Mouse (Mus musculus) embryonic facial prominence, embryonic 13.5 days (tissue): ENCODE measurements around the gene Tubg2. TPM values are rescaled to one million over a fixed set of nuclear protein-coding genes. Genes with fewer than 3 reads are reported as not detected.
"Not testable (repeated sequence)": the region's sequence is repeated elsewhere in the genome, so short reads cannot be mapped to it uniquely, and the experiment has no call there.

ENCODE experiments used
- ATAC-seq: fragments of 200-750 bp; cut with Nextera tagmentation; 2 replicates; pipeline ENCODE4 v1.8.0; 2017; ENCODE audit warnings: low read depth; ENCODE audit not compliant: insufficient number of reproducible peaks, insufficient read depth, low FRiP score, low TSS enrichment
- H3K27ac ChIP-seq: fragments of 300-500 bp; sonication (generic); 2 replicates; pipeline ENCODE4 v1.5.1; 2015; ENCODE audit warnings: moderate library complexity, mild to moderate bottlenecking, inconsistent platforms
- H3K27me3 ChIP-seq: fragments of 300-500 bp; sonication (generic); 2 replicates; pipeline ENCODE4 v1.6.1; 2015; ENCODE audit warnings: mild to moderate bottlenecking, inconsistent platforms
- H3K36me3 ChIP-seq: fragments of 300-500 bp; sonication (generic); 2 replicates; pipeline ENCODE4 v1.6.1; 2015; ENCODE audit warnings: mild to moderate bottlenecking, inconsistent platforms
- H3K4me1 ChIP-seq: fragments of 300-500 bp; sonication (generic); 2 replicates; pipeline ENCODE4 v1.6.1; 2015; ENCODE audit warnings: inconsistent platforms
- H3K4me2 ChIP-seq: fragments of 300-500 bp; sonication (generic); 2 replicates; pipeline ENCODE4 v1.6.1; 2015; ENCODE audit warnings: moderate library complexity, mild to moderate bottlenecking, inconsistent platforms
- H3K4me3 ChIP-seq: fragments of 300-500 bp; sonication (generic); 2 replicates; pipeline ENCODE4 v1.5.1; 2015; ENCODE audit warnings: mild to moderate bottlenecking, inconsistent platforms
- H3K9ac ChIP-seq: fragments of 300-500 bp; sonication (generic); 2 replicates; pipeline ENCODE4 v1.6.1; 2015; ENCODE audit warnings: mild to moderate bottlenecking, inconsistent platforms
- H3K9me3 ChIP-seq: fragments of 300-500 bp; sonication (generic); 2 replicates; pipeline ENCODE4 v1.6.1; 2016; ENCODE audit warnings: inconsistent platforms
- WGBS: fragments of 180-500 bp; shearing (Covaris S2); methylation state at CpG from one replicate; pipeline ENCODE4 v1.1.7; 2015; ENCODE audit warnings: mixed read lengths; 5-methylcytosine and 5-hydroxymethylcytosine counted together
- polyA plus RNA-seq: library from polyadenylated mRNA; unstranded; fragments of >200 nt; fragmentation: Nextera tagmentation; extraction: Ambion mirVana; gene quantifications from 2 replicates; pipeline ENCODE4 v1.2.1, GENCODE M21; 2015

Tubg2 gene
- polyA plus RNA-seq, 1 experiment from 2014 or later, result 12.6 TPM

GRCm38 (mm10) chr11:101125008-101125407, 30.7 kb upstream of the Tubg2 start:
- WGBS, result 94% methylated on average over 9 of the region's 9 CpGs
- ATAC-seq, H3K27ac ChIP-seq, H3K4me3 ChIP-seq, H3K9me3 ChIP-seq, H3K27me3 ChIP-seq, H3K9ac ChIP-seq, H3K4me2 ChIP-seq: not testable (repeated sequence)
- peaks cover 12% of the 10 kb centered on the region for H3K4me1 ChIP-seq
- H3K36me3 ChIP-seq, result peaks cover 43% of the 10 kb centered on the region

GRCm38 (mm10) chr11:101127075-101127474, 28.6 kb upstream of the Tubg2 start:
- Histone ChIP-seq H3K36me3 (peaks cover 43% of the 10 kb centered on the region), H3K4me2 (no peak overlapping the region), H3K4me1 (no peaks in the 10 kb centered on the region), H3K27ac (no peak overlapping the region), H3K27me3 (no peaks in the 10 kb centered on the region), H3K4me3 (no peak overlapping the region), H3K9ac (no peak overlapping the region), H3K9me3 (peaks cover 9% of the 10 kb centered on the region; the same call in 1 of the 2 replicates)
- WGBS, result 100% methylated on average over 1 of the region's 1 CpGs
- ATAC-seq, result no peak

GRCm38 (mm10) chr11:101128996-101129577, 26.6 kb upstream of the Tubg2 start:
- WGBS, result 86% methylated on average over 11 of the region's 11 CpGs

GRCm38 (mm10) chr11:101130056-101130756, 25.5 kb upstream of the Tubg2 start:
- Histone ChIP-seq H3K27me3 (no peaks in the 10 kb centered on the region), H3K27ac (no peak overlapping the region), H3K9ac (no peak overlapping the region), H3K4me1 (no peaks in the 10 kb centered on the region), H3K4me2 (no peak overlapping the region), H3K9me3 (peaks cover 9% of the 10 kb centered on the region; the same call in 1 of the 2 replicates), H3K36me3 (peaks cover 18% of the 10 kb centered on the region), H3K4me3 (no peak overlapping the region)
- no peak for ATAC-seq
- 48% methylated on average over 18 of the region's 18 CpGs for WGBS

More at GRCm38 (mm10) chr11:101128996-101129577, 26.6 kb upstream of the Tubg2 start:
- Histone ChIP-seq H3K4me3 (no peak overlapping the region), H3K36me3 (peaks cover 24% of the 10 kb centered on the region), H3K4me1 (no peaks in the 10 kb centered on the region), H3K27ac (no peak overlapping the region), H3K9ac (no peak overlapping the region), H3K9me3 (peaks cover 9% of the 10 kb centered on the region; the same call in 1 of the 2 replicates), H3K27me3 (no peaks in the 10 kb centered on the region), H3K4me2 (no peak overlapping the region)
- ATAC-seq, result no peak

GRCm38 (mm10) chr11:101131187-101131586, 24.5 kb upstream of the Tubg2 start:
- H3K9ac ChIP-seq, result no peak overlapping the region
- no peak for ATAC-seq
- H3K27ac ChIP-seq, result no peak overlapping the region
- H3K9me3 ChIP-seq, result peaks cover 9% of the 10 kb centered on the region; the same call in 1 of the 2 replicates
- no peak overlapping the region for H3K4me2 ChIP-seq
- WGBS, result 89% methylated on average over 2 of the region's 2 CpGs
- no peaks in the 10 kb centered on the region for H3K4me1 ChIP-seq
- peaks cover 8% of the 10 kb centered on the region for H3K36me3 ChIP-seq
- H3K27me3 ChIP-seq, result no peaks in the 10 kb centered on the region
- no peak overlapping the region for H3K4me3 ChIP-seq

- ATAC-seq, result no peak
- Histone ChIP-seq H3K4me2 (no peak overlapping the region), H3K4me1 (no peaks in the 10 kb centered on the region), H3K27ac (no peak overlapping the region), H3K9me3 (peaks cover 7% of the 10 kb centered on the region; the same call in 1 of the 2 replicates), H3K9ac (no peak overlapping the region), H3K27me3 (no peaks in the 10 kb centered on the region), H3K4me3 (no peak overlapping the region), H3K36me3 (peaks cover 3% of the 10 kb centered on the region)
- 84% methylated on average over 6 of the region's 6 CpGs for WGBS
Observed at GRCm38 (mm10) chr11:101131701-101132100, 24.0 kb upstream of the Tubg2 start.

GRCm38 (mm10) chr11:101133037-101133436, 22.7 kb upstream of the Tubg2 start:
- 75% methylated on average over 12 of the region's 12 CpGs for WGBS
- no peaks in the 10 kb centered on the region for H3K4me1 ChIP-seq
- no peaks in the 10 kb centered on the region for H3K36me3 ChIP-seq
- peaks cover 3% of the 10 kb centered on the region; the same call in 1 of the 2 replicates for H3K9me3 ChIP-seq
- H3K27ac ChIP-seq, result no peak overlapping the region
- H3K4me2 ChIP-seq, result no peak overlapping the region
- no peak overlapping the region for H3K4me3 ChIP-seq
- no peak overlapping the region for H3K9ac ChIP-seq
- no peaks in the 10 kb centered on the region for H3K27me3 ChIP-seq
- no peak for ATAC-seq

GRCm38 (mm10) chr11:101134217-101134865, 21.4 kb upstream of the Tubg2 start:
- H3K9me3 ChIP-seq, result peaks cover 3% of the 10 kb centered on the region; the same call in 1 of the 2 replicates
- H3K36me3 ChIP-seq, result no peaks in the 10 kb centered on the region
- no peak overlapping the region for H3K4me3 ChIP-seq
- no peak overlapping the region for H3K9ac ChIP-seq
- H3K27me3 ChIP-seq, result no peaks in the 10 kb centered on the region
- no peak overlapping the region for H3K4me2 ChIP-seq
- WGBS, result 82% methylated on average over 13 of the region's 13 CpGs
- no peak overlapping the region for H3K27ac ChIP-seq
- 0 out of 2 replicates have a peak, but pooled peaks cover 5% of the 10 kb centered on the region for H3K4me1 ChIP-seq
- no peak for ATAC-seq

GRCm38 (mm10) chr11:101137000-101137399, 18.7 kb upstream of the Tubg2 start:
- H3K9ac ChIP-seq, result no peak overlapping the region
- no peak overlapping the region for H3K4me3 ChIP-seq
- H3K27me3 ChIP-seq, result peaks cover 18% of the 10 kb centered on the region; the same call in 1 of the 2 replicates
- H3K36me3 ChIP-seq, result no peaks in the 10 kb centered on the region
- WGBS, result 83% methylated on average over 7 of the region's 7 CpGs
- no peak for ATAC-seq
- peaks cover 14% of the 10 kb centered on the region for H3K4me1 ChIP-seq
- H3K4me2 ChIP-seq, result no peak overlapping the region
- no peaks in the 10 kb centered on the region for H3K9me3 ChIP-seq
- no peak overlapping the region for H3K27ac ChIP-seq

GRCm38 (mm10) chr11:101138536-101139181, 17.0 kb upstream of the Tubg2 start:
- H3K27me3 ChIP-seq, result peaks cover 18% of the 10 kb centered on the region; the same call in 1 of the 2 replicates
- 28% methylated on average over 15 of the region's 15 CpGs for WGBS
- H3K4me2 ChIP-seq, result peak overlapping the region; percentile 29
- no peak overlapping the region for H3K27ac ChIP-seq
- no peaks in the 10 kb centered on the region for H3K36me3 ChIP-seq
- H3K9me3 ChIP-seq, result no peaks in the 10 kb centered on the region
- H3K9ac ChIP-seq, result 0 out of 2 replicates have a peak overlapping the region, but pooled peaks have one; percentile 4
- H3K4me1 ChIP-seq, result peaks cover 17% of the 10 kb centered on the region
- H3K4me3 ChIP-seq, result no peak overlapping the region
- no peak for ATAC-seq

- Histone ChIP-seq H3K27me3 (peaks cover 18% of the 10 kb centered on the region; the same call in 1 of the 2 replicates), H3K36me3 (no peaks in the 10 kb centered on the region), H3K4me2 (peak overlapping the region; percentile 57), H3K4me3 (peak overlapping the region; percentile 34), H3K4me1 (peaks cover 21% of the 10 kb centered on the region), H3K27ac (peak overlapping the region; percentile 39; the same call in 1 of the 2 replicates), H3K9ac (peak overlapping the region; percentile 58), H3K9me3 (no peaks in the 10 kb centered on the region)
- ATAC-seq, result 0 out of 2 replicates have a peak, but pooled peaks have one; percentile 3
- WGBS, result 49% methylated on average over 27 of the region's 27 CpGs
Observed at GRCm38 (mm10) chr11:101140164-101140819, 15.4 kb upstream of the Tubg2 start.
